In the genomic region with DNA sequence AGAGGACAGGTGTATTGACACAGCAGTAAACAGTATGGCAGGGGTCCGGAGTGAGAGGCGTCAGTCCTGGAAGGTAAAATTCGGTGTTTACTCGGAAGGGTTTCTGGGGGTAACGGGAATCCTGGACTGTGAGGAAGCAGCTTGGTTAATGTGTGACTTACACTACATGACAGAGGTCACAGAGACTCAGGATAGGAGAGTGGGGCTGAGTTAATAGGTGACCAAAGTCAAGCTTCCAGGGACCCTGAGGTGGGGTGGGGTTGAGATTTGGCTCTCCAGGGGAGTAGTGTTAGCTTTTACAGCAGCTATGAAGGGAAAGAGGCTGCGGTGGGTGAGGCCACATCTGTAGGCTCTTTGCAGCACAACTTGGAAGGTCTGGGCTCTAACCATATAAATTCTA, we compare ENCODE assay signal across 20 mouse cellular contexts.
DNase-seq lines count a peak whose midpoint lies in the region; ATAC-seq lines count a peak whose summit lies in the region.
"Had no signal": no experiment of that assay in that cellular context is flagged by ENCODE, and none has a peak within 500 bp of the region (broad histone marks: within the 10 kb centered on the region; RNA-seq: fewer than 3 reads in every experiment).

No protein-coding gene starts in this region.

- no peak overlapping the region for H3K27ac ChIP-seq in intestine, embryonic 16.5 days (ENCODE audit: low read length)
- no peak overlapping the region for H3K27ac ChIP-seq in kidney, embryonic 14.5 days (ENCODE audit: low read depth, low read length)
- H3K27ac ChIP-seq in liver, embryonic 15.5 days (replicated peaks) = peak overlapping the region; percentile 76; the same call in 1 of the 2 replicates
- H3K27ac ChIP-seq: embryonic facial prominence, embryonic 13.5 days; hindbrain, embryonic 12.5 days; midbrain, embryonic 12.5 days; neural tube, embryonic 15.5 days had no signal

- no peaks in the 10 kb centered on the region for H3K4me1 ChIP-seq in intestine, embryonic 16.5 days (ENCODE audit: control insufficient read depth, insufficient read depth, low read length)
- H3K4me1 ChIP-seq in kidney, embryonic 14.5 days (ENCODE audit: control insufficient read depth, insufficient read depth, low read length) = no peaks in the 10 kb centered on the region
- H3K4me1 ChIP-seq in liver, embryonic 15.5 days (replicated peaks) = no peaks in the 10 kb centered on the region; the same call in 1 of the 2 replicates

- H3K27me3 ChIP-seq in intestine, embryonic 16.5 days (replicated peaks; ENCODE audit: control insufficient read depth, insufficient read depth, low read length) = no peaks in the 10 kb centered on the region
- H3K27me3 ChIP-seq in kidney, embryonic 14.5 days (ENCODE audit: control insufficient read depth, insufficient read depth, low read length) = no peaks in the 10 kb centered on the region
- no peaks in the 10 kb centered on the region for H3K27me3 ChIP-seq in liver, embryonic 15.5 days
- H3K27me3 ChIP-seq: embryonic facial prominence, embryonic 13.5 days; hindbrain, embryonic 12.5 days; midbrain, embryonic 12.5 days; neural tube, embryonic 15.5 days; Patski had no signal

- peak; percentile 93 for ATAC-seq in intestine, embryonic 16.5 days
- ATAC-seq in kidney, embryonic 14.5 days (ENCODE audit: low FRiP score, low TSS enrichment) = peak; percentile 84; the same call in 1 of the 2 replicates
- peak; percentile 81 for ATAC-seq in liver, embryonic 15.5 days (ENCODE audit: insufficient read depth)
- ATAC-seq: activated CD4-positive, CD25-positive, alpha-beta regulatory T cell, adult 4 months had no signal

- H3K36me3 ChIP-seq in intestine, embryonic 16.5 days (ENCODE audit: control insufficient read depth, insufficient read depth, low read length) = no peaks in the 10 kb centered on the region
- H3K36me3 ChIP-seq in kidney, embryonic 14.5 days (ENCODE audit: control insufficient read depth, insufficient read depth, low read length) = no peaks in the 10 kb centered on the region
- no peaks in the 10 kb centered on the region for H3K36me3 ChIP-seq in liver, embryonic 15.5 days (replicated peaks)
- H3K36me3 ChIP-seq: embryonic facial prominence, embryonic 13.5 days; hindbrain, embryonic 12.5 days; midbrain, embryonic 12.5 days; neural tube, embryonic 15.5 days had no signal

- peak; percentile 31 to 51 for DNase-seq in kidney, postnatal 4 days
- no peak for DNase-seq in right cerebral cortex, postnatal 10 days (ENCODE audit: low spot score in 2 of 2)
- DNase-seq in spleen, postnatal 10 days (ENCODE audit: low spot score in 2 of 2) = no peak
- no peak for DNase-seq in frontal cortex, adult 2 months (ENCODE audit: extremely low spot score in 1 of 2, low spot score in 1 of 2)
- no peak for DNase-seq in frontal cortex, postnatal 36 days (ENCODE audit: low spot score in 2 of 2)
- DNase-seq: adrenal gland, postnatal 25 days; cerebellum, adult 9-10 months; gastrocnemius, postnatal 14 days; right cerebral cortex, postnatal 4 days; thymus, adult 2 months had no signal

- no peaks in the 10 kb centered on the region for H3K9me3 ChIP-seq in intestine, embryonic 16.5 days (ENCODE audit: control insufficient read depth, low read length)
- no peaks in the 10 kb centered on the region for H3K9me3 ChIP-seq in kidney, embryonic 14.5 days (ENCODE audit: control insufficient read depth, low read length)
- H3K9me3 ChIP-seq in liver, embryonic 15.5 days (replicated peaks) = no peaks in the 10 kb centered on the region
- H3K9me3 ChIP-seq: embryonic facial prominence, embryonic 13.5 days; hindbrain, embryonic 12.5 days; midbrain, embryonic 12.5 days; neural tube, embryonic 15.5 days had no signal

- WGBS in intestine, embryonic 16.5 days = 64% methylated on average over 6 of the region's 6 CpGs
- 60% methylated on average over 6 of the region's 6 CpGs for WGBS in kidney, embryonic 14.5 days
- 73% methylated on average over 6 of the region's 6 CpGs for WGBS in liver, embryonic 15.5 days (ENCODE audit: insufficient replicate concordance)

- peak overlapping the region; percentile 28; the same call in 1 of the 2 replicates for H3K4me2 ChIP-seq in intestine, embryonic 16.5 days (ENCODE audit: low read depth, low read length)
- no peak overlapping the region for H3K4me2 ChIP-seq in kidney, embryonic 14.5 days (replicated peaks; ENCODE audit: low read depth, low read length)
- H3K4me2 ChIP-seq in liver, embryonic 15.5 days = no peak overlapping the region
- H3K4me2 ChIP-seq: embryonic facial prominence, embryonic 13.5 days; hindbrain, embryonic 12.5 days; midbrain, embryonic 12.5 days; neural tube, embryonic 15.5 days had no signal

- no peak overlapping the region for H3K9ac ChIP-seq in intestine, embryonic 16.5 days (ENCODE audit: low read depth, low read length)
- no peak overlapping the region for H3K9ac ChIP-seq in kidney, embryonic 14.5 days (ENCODE audit: low read depth, low read length)
- H3K9ac ChIP-seq in liver, embryonic 15.5 days = no peak overlapping the region
- H3K9ac ChIP-seq: embryonic facial prominence, embryonic 13.5 days; hindbrain, embryonic 12.5 days; midbrain, embryonic 12.5 days; neural tube, embryonic 15.5 days had no signal

- H3K4me3 ChIP-seq in intestine, embryonic 16.5 days (ENCODE audit: low read length) = no peak overlapping the region
- no peak overlapping the region for H3K4me3 ChIP-seq in kidney, embryonic 14.5 days (ENCODE audit: low read length)
- H3K4me3 ChIP-seq in liver, embryonic 15.5 days (replicated peaks) = no peak overlapping the region
- H3K4me3 ChIP-seq: embryonic facial prominence, embryonic 13.5 days; hindbrain, embryonic 12.5 days; midbrain, embryonic 12.5 days; myocyte; neural tube, embryonic 15.5 days had no signal

Comparison
In these comparisons a context has a peak if more than half of its experiments do, and no peak if none do; other contexts are left out.
1. DNase-seq: peak in kidney, postnatal 4 days (2 of 2); none in right cerebral cortex, postnatal 10 days (0 of 2), spleen, postnatal 10 days (0 of 2), frontal cortex, adult 2 months (0 of 2) and frontal cortex, postnatal 36 days (0 of 2).
2. Peak in every context shown above with its lines, with median percentiles within 50 percentile points of each other: ATAC-seq.